Mouse (Mus musculus) left cerebral cortex, postnatal 36 days (tissue): ENCODE measurements at regions not wholly inside any gene's neighbourhood (a gene's known extent, or its start where the extent isn't known, plus 50 kb on each side); places are given as distances from the start of the nearest gene placed in this dataset.

ENCODE experiments used
- DNase-seq, 2 experiments: peaks; one replicate each; pipeline ENCODE4 v3.0.0; 2021 to 2022; ENCODE audit warnings: low spot score in 2 of 2, mixed read lengths in 1 of 2
- intact Hi-C: fragments of 180-260 bp; cut with DNase I; formaldehyde crosslinking; loops from one replicate; pipeline ENCODE4 v1.15.1; 2025

GRCm38 (mm10) chr5:84934369-84934768, 517.2 kb upstream of the Epha5 start:
- no peak for DNase-seq

GRCm38 (mm10) chr5:84917631-84918292, 500.6 kb upstream of the Epha5 start:
- no peak for DNase-seq
- intact Hi-C loops = no loop called here

More at GRCm38 (mm10) chr5:84934369-84934768, 517.2 kb upstream of the Epha5 start:
- intact Hi-C loops = no loop called here

GRCm38 (mm10) chr5:84901669-84902068, 484.5 kb upstream of the Epha5 start:
- DNase-seq = no peak
- intact Hi-C loops = no loop called here

GRCm38 (mm10) chr5:84897535-84897934, 480.4 kb upstream of the Epha5 start:
- DNase-seq = no peak
- intact Hi-C loops = no loop called here

GRCm38 (mm10) chr5:84853622-84854021, 436.4 kb upstream of the Epha5 start:
- intact Hi-C loops = no loop called here

GRCm38 (mm10) chr5:84849175-84849574, 432.0 kb upstream of the Epha5 start:
- no peak for DNase-seq
- intact Hi-C loops = no loop called here

More at GRCm38 (mm10) chr5:84853622-84854021, 436.4 kb upstream of the Epha5 start:
- no peak for DNase-seq

- peak; percentile 5 to 7 for DNase-seq
- intact Hi-C loops = no loop called here
Observed at GRCm38 (mm10) chr5:84848765-84849164, 431.6 kb upstream of the Epha5 start.

- intact Hi-C loops = no loop called here
- DNase-seq = no peak
Observed at GRCm38 (mm10) chr5:84811460-84811859, 394.3 kb upstream of the Epha5 start.

- DNase-seq = no peak
- intact Hi-C loops = no loop called here
Observed at GRCm38 (mm10) chr5:84810844-84811243, 393.7 kb upstream of the Epha5 start.

- intact Hi-C loops = no loop called here
- no peak for DNase-seq
Observed at GRCm38 (mm10) chr5:84762618-84763017, 345.4 kb upstream of the Epha5 start.

- DNase-seq = no peak
- intact Hi-C loops = no loop called here
Observed at GRCm38 (mm10) chr5:84752053-84752452, 334.9 kb upstream of the Epha5 start.

GRCm38 (mm10) chr5:84705436-84705835, 288.3 kb upstream of the Epha5 start:
- intact Hi-C loops = no loop called here
- DNase-seq = no peak

- intact Hi-C loops = no loop called here
- no peak for DNase-seq
Observed at GRCm38 (mm10) chr5:84690334-84691258, 273.4 kb upstream of the Epha5 start.

- no peak for DNase-seq
Observed at GRCm38 (mm10) chr5:84687534-84687933, 270.4 kb upstream of the Epha5 start.

GRCm38 (mm10) chr5:84655171-84655570, 238.0 kb upstream of the Epha5 start:
- intact Hi-C loops = loop anchor here (10.0 kb wide), 1 partner anchor 570 kb away; no protein-coding TSS in a partner anchor
- DNase-seq = no peak

More at GRCm38 (mm10) chr5:84687534-84687933, 270.4 kb upstream of the Epha5 start:
- intact Hi-C loops = no loop called here

- intact Hi-C loops = no loop called here
Observed at GRCm38 (mm10) chr5:84635502-84635901, 218.3 kb upstream of the Epha5 start.

GRCm38 (mm10) chr5:84632851-84633250, 215.7 kb upstream of the Epha5 start:
- DNase-seq = no peak
- intact Hi-C loops = no loop called here

More at GRCm38 (mm10) chr5:84635502-84635901, 218.3 kb upstream of the Epha5 start:
- DNase-seq = no peak

GRCm38 (mm10) chr5:84618194-84618593, 201.0 kb upstream of the Epha5 start:
- no peak for DNase-seq
- intact Hi-C loops = no loop called here

GRCm38 (mm10) chr5:84608683-84609082, 191.5 kb upstream of the Epha5 start:
- intact Hi-C loops = no loop called here
- DNase-seq = no peak

GRCm38 (mm10) chr5:84565311-84565946, 148.2 kb upstream of the Epha5 start:
- DNase-seq = no peak
- intact Hi-C loops = no loop called here
